Mouse (Mus musculus) activated CD4-positive, CD25-positive, alpha-beta regulatory T cell, adult 4 months (primary cell): ENCODE results near the gene Prickle1. TPM values are rescaled to one million over a fixed set of nuclear protein-coding genes. Genes with fewer than 3 reads are reported as not detected.

Experiments
- ATAC-seq: one replicate; pipeline ENCODE4 v1.8.0; 2017
- polyA plus RNA-seq, 2 experiments: library from polyadenylated mRNA; unstranded; fragments of 100-300 nt; shearing (Covaris generic); gene quantifications; one replicate each; pipeline ENCODE4 v1.2.1; 2017

Prickle1 gene
- polyA plus RNA-seq, 2 experiments from 2014 or later: 0.66 to 0.73 TPM

DNA sequence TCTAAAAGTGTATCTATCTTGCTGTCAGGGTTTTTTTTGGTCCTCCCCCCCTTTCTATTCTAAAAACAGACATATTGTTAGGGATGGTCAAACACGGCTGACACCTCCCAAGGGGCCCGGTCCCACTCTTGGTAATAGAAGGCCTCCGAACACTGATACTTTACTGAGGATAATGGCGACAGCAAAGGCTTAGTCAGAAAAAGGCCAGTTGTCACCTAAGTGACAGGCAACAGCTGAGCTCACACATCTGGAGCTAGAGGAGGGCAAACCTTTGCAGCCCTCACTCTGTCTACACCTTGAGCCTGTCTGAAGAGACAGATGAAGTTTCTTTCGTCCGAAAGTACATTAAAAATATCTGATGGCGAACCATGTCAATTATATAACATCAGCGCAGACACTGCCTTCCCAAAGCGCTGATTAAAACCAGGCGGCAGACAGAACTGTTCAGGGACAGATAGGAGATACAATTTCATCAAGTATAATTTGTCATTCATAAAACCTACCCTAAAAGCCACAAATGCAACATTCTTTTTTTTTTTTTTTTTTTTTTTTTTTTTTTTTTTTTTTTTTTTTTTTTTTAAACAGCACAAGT is 1.3 kb downstream of the Prickle1 start:
- ATAC-seq: no peak

DNA sequence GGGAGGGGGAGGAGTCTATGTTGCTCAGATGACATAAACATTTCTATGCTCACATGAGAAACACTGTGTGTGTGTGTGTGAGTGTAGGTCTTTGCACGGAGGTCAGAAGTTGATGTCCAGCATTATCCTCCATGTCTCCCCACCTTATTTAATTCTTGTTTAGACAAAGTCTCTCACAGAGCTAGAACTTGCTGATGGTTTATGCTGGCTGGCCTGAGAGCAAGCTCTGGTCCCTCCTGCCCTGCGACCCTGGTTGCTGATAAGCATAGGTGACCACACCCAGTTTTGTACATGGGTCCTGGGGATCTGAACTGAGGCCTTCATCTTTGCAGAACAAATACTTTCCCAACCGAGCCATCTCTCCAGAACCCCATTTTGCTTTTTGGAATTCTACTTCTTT is 3.1 kb downstream of the Prickle1 start:
- ATAC-seq: no peak

DNA sequence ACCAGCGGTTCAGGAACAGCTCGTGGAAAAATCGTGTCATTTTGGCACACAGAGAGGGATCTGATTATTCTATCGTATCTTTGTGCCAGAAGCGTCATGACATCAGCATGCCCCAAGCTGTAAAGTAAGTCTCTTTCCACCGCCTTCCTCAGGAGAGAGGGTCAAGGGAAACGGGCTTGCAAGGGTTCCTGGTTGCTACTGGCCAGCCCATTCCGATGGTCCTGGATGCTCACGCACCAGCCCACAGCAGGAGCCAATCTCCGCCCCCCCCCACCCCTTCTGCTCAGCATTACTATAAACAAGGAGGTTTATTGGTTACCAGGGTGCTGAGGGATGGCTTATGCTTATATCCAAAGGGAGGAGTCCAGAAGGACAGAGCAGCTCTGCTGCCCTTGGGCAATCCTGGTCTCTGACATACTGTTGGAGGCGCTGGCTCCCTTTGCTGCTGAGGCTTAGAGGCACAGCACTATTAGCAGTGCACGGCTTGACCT is 3.8 kb downstream of the Prickle1 start:
- no peak for ATAC-seq

DNA sequence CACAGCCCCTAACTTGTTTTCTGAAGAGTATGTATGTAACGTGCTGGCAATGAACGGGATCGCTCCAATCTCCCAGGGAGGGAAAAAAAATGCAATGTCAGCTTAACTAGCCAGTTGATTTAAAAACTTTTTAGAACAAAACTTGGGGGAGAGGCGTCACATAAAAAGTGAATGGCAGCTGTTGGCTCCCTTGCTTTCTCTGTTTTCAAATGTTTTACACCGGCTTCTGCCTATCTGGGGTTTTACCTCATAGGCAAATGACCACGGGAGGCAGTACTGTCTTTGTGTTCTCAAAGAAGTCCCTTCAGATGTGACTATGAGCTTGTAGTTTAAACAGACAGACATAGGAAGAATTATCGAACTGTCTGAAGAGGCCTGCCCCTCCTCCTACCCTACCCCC is 4.3 kb downstream of the Prickle1 start:
- ATAC-seq: no peak

DNA sequence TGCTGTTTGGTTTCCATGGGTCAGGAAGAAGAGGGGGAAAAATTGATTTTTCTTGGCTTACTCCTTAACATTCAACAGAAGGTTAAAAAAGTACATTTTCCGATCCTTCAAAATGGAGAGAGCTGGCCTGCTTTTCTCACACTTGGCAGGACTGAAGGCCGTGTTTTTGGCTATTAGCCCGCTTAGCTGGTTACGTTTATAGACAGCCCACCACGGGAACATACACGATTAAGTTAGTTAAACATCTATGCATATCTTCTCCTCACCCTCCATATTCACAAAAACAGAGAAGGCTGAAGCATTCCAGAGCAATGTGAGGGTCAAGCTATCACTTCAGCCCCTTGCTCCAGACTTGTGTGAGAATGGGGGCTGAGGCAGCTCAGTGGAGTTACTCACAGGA is 7.3 kb downstream of the Prickle1 start:
- no peak for ATAC-seq

DNA sequence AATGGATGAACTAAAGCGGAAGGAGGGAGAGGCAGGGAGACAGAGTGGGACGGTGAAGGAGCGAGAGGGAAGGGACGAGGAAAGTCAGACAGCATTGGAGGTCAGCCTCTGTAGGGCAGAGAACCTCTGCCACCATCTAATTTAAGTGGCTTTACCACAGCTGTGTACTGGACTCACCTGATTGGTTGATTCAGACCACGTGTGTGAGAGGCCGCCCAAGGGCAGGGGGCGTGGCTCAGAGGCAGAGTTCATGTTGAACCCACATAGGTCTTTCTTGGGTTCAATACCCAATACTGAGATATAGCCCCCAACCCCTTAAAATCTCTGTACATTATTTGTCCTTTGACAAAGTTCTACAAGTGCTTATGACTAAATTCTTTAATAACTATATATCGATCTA is 8.0 kb downstream of the Prickle1 start:
- no peak for ATAC-seq

DNA sequence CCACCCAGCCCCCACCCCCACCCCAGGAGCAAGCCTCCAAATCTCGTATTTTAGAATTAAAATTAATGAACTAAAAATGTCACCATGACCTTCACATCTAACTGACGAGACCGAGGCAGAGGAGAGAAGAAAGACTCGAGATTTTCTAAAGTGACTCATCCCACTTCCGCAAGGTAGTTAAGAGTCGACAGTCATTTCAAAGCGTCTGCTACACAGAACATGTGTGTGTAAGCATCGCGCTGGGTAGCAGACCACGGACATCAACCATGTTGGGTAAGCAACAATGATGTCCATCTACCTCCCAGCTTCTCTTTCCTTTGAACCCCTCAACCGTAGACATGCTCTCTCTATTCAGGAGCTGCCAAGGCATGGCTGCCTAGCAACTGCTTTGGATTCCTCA is 12.6 kb downstream of the Prickle1 start:
- ATAC-seq: peak; percentile 80

DNA sequence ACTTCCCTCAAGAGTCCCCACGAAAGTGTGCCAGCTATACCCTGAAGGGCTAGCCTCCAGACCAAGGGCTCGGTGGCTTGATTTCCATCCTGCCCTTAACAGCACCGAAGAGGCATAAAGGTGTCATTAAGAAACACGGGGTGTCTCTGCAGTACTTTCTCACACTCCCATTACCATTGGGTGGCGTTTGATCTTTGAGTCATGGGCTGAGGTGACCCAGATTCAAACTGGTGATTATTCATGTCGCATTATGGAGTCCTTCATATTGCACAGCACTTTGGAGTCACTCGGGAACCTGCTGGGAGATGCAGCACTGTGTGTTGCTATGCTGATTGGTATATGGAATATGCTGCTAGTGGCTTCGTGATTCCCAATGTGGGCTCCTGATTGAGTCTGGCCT is 14.0 kb downstream of the Prickle1 start:
- peak; percentile 34 for ATAC-seq

DNA sequence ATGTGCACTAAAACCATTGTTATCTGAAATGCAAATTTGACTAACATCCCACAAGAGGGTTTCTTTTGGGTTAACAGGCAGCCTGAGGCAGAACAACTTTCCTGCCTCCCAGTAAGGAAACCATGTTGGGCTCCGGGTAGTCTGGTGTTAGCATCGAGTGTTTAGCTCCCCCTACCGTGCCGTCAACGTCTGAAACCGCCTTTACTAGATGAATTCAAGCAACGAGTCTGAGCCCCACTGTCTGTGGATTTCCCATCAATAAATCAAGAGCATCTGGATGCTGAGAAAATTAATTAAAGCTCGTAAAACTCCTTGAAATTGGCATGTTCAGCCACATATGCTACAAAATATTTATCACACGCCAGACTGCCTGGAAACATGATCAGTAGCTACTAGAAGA is 15.8 kb downstream of the Prickle1 start:
- ATAC-seq: no peak

DNA sequence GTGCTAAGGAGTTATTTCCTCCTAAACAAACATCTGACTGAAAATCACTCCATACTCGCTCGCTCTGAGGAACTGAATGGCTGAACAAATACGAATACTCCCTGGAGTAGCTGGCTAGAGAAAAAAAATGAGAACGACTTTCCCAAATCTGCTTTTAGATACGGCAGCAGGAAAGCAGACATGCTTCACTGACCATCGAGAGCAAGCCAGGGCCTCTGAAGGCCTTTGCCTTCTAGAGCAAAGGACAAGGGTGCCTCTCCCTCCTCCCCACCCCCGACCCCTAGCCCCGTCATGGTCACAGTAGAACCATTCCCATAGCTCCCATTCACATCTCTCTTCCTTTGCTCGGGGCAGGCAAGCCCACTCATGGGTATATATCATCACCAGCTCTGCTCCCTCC is 16.6 kb downstream of the Prickle1 start:
- ATAC-seq: no peak

DNA sequence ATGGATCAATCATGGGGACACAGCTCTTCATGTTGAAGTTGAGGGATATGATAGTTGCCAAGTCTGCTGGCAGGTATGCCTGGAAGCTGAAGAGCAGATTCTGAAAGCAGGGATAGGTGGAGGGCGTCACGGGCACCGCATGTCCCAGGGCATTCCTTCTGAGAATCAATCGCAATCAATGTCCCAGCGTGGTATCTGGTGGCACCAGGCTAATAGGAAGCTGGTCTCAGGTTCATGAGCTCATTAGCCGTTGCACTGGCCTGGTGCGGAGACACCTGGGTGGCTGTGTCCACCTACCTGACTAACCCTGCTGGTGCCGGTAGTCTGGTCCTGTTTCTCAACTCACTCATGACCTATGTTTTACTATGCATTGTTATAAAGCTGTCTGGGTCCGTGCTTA is 19.3 kb downstream of the Prickle1 start:
- ATAC-seq: no peak

DNA sequence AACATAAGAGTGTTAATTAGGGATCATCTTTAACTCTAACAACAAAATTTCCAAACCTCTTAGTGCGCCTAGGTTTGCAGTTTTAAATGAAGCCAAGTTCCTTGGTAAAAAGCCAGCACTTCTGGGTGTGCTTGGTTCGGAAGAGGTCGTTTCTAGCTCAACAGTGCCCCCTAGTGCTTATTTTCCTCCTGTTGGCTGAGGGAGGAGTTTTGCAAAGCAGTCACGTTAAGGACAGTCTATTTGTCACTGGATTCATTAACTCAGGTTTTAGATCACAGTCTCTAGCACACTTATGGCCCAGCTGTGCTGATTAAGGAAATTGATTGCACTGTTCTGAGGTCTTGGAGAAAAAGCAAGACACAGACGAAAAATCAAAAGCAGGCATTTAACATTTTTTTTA is 19.8 kb downstream of the Prickle1 start:
- peak; percentile 96 for ATAC-seq

DNA sequence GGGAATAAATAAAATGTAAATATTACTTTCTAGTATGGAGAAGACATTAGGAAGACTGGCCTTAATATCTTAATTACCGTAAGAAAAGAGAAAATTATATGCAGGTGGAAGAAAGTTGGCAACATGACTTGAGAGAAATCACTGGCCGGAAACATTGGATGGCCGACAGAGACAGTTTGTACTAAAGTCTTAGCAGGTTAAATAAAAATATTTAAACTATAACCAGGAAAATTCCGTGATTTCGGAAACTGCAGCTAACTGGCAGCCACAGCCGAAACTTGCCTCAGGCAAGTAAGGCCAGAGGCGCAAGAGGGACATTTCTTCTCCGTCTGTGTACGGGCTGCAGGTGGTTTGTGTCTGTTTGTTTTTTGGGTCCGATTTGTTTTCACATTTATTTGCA is 22.8 kb downstream of the Prickle1 start:
- ATAC-seq: no peak

DNA sequence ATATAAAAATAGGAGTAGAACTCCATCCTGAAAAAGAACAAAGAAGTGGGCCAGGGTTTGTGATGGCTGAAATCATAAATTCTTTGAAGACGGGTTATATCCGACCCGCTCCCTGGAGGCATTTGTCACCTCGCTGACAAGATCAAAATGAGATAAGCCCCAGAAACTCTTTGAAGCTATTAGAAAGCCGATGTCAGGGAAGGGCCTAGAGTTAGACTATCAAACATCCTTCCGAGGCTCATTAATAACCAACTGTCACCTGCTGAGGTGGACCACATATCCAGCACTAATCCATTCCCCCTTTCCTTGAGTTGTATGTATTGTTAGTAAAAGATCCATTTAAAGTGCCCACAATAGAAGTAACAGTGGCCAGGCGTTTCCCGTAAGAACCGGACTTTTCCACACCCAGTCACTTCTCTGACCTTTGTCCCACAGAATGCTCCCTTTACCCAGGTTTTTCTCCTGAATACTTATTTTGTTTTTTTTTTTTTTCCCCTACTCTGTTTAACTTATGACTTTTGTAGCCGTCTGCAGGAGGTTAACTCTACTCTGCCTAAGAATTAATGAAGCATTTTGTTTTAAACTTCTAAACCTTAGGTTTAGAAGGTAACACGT is 24.7 kb downstream of the Prickle1 start:
- no peak for ATAC-seq

DNA sequence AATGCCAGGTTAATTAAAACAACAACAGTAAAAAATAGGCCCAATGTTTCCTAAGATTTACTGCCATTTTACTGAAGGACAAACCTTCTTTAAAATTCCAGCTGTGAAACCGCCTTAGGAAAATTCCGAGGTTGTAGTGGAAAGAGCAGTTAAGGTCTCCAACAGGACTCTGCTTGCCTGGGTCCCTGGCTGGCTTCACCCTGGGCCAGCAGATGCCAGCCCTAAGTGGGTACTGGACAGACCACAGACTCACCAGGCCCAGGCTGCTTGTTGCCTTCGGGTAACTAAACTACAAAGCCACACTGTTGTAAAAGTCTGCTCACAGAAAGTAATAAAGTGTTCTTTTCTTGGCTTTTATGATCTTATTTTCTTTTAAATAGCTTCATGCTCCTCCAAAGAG is 26.8 kb downstream of the Prickle1 start:
- ATAC-seq: no peak

DNA sequence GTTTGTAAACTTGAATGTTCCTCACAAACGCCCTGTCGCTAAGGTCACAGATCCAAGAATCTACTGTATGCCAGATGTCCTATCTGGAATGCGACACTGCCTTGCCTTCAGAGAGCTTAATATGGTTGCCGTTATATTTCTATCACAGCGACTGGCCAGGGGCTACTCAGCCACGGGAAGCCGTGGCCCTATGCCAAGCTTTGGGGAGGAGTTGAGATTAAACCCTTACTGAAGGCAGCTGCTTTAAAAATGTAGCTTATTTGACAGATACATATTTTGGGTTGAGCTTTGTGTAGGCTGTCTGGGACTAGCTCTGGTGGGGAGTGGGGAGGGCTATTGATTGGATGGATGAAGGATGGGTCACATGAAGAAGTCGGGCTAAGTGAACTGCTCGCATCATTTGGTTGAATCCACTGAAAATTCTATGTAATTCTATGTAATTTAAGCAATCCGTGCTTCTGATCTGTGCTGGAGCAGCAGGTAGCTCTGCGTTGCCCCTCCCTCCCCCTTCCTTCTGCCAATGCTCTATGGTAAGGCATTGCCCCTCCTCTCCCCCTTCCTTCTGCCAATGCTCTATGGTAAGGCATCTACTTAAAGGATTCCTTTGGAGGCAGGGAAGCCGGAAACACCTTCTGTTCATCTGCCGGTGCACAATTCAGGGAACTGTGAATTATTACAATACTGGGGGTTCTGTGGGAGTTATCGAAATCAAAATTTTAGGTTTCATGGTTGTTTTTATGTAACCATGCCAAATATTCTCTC is 28.0 kb downstream of the Prickle1 start:
- ATAC-seq: no peak

DNA sequence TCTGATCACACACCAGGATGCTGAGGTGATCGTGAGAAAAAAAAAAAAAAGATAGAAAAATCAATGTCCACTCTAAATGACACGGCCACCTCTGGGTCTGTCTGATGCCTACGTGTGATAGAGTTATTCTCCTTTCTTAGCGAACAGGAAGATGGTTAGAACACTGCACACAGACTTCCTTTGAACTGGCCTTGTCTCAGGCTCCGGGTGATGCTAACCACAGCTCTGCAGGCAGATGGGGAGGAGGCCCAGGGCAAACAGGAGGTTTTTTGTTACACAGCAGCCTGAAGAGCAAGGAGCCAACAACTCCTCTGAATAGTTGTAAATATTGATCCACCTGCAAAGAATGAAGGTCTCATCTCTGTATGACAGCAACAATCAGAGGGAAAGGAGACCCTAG is 32.2 kb downstream of the Prickle1 start:
- peak; percentile 90 for ATAC-seq

DNA sequence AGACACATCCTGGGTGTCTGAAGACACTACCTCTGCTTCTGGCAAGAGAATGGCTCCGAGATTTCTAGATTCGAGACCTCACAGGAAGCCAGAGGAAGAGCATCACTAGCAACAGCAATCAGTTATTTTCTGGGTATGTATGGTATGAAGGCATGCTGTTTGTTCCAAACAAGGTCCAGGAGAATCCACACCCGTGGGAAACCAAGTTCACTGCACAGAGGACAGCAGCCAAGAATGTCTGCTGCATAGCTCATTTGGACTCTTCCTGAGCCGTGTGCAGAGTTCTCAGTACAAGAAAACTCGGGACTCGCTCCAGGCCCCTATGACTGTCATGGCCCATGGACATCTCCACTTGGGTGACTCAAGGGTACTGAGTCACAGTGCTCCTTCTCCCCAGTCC is 34.2 kb downstream of the Prickle1 start:
- no peak for ATAC-seq

DNA sequence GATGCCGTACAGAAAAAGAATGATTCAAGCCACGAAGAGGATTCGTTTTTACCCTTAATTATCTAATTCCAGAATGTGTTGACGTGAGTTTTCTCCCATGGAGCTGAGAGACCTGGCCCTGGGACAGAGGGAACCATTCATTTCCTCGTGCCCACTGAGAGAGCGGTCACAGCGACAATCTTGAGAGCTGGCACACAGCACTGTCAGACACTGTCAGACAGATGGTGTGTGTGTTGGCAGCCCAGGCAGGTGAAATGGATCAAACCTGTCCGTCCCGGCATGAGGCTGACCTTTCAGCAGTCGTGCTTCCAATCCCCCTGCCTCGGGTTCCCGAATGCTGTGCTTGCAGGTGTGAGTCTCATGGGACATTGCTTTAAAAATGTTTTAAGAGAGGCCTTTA is 37.3 kb downstream of the Prickle1 start:
- no peak for ATAC-seq

DNA sequence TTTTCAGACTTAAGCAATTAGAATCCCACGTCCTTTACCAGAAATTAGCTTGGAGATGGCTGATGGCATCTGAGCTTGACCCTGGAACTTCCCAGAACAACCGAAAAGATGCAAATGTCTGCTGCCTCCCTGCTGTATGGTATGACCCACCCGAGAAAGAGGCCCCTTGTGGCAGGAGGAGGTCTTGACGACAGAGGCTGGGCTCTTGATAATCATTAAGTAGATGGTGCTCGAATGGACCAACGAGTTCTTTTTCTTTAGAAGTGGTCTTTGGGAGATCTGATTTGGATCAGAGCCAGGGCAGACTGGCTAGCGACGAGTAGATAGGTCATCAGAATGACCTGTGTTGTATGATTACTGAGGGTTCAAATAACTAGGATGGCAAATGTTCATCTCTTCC is 40.0 kb downstream of the Prickle1 start:
- ATAC-seq: peak; percentile 9

DNA sequence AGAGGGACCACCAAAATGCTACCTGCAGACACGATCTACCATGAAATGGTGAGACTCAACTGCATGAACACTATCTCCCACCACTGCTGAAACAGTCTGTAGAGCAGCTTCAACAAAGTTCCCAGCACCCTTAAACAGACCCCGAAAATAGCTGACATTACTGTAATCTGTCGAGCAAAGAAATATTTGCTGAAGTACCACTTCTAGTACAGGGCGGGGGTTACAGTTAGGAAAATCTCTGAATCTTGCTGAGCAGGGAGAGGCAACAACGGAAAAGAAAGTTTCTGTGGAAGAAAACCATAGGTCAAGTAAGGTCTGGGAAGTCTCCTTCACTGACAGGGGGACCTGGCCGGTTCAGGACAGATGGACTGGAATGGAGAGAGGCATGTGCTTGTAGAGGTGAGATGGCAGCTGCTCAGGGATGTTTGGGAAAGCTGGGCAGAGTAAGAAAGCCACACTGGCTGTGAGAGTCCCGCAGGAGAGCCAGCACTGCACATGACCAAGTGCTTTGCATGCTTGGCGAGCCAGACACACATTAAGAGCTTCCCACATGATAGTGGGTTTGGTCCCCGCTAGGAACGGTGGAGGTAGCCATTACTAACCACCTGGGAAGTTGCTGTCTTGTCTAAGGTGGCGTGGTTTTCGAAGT is 41.4 kb downstream of the Prickle1 start:
- ATAC-seq: no peak

DNA sequence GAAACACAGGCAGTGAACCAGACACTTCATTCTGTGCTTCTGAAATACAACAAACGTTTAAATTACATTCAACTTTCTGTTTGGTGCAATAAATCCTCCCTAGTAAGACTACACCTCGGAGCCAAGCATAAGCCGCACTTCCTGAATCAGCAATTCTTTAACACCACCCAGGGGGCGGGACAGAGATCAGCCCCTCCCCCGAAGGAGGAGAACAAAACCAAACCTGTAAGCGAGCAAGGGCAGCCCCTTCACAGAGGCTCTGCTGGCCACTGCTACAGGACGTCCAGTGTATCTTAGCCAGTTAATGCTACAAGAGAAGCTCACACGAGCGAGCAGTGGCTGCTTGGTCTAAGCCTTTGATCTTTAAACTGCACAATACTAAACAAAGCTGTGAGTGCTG is 43.5 kb downstream of the Prickle1 start:
- ATAC-seq: peak; percentile 84

DNA sequence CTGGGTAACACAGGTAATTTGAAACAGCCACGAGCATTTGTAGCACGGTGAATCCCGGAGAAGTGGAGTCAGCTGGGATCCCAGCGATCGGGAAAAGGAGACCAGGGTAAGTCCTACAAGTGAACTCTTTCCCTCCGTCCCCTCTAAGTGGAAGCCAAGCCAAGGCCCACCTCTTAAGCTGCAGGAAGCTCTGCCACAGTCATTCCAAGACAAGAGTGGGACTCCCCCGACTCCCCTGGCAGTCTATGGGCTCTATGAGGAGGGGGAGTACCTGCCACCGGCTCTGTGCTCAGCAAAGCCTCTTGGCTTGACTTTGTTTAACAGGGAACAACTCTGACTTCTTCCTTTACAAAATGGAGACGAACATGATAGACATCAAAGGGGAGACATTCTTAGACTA is 47.4 kb downstream of the Prickle1 start:
- no peak for ATAC-seq

DNA sequence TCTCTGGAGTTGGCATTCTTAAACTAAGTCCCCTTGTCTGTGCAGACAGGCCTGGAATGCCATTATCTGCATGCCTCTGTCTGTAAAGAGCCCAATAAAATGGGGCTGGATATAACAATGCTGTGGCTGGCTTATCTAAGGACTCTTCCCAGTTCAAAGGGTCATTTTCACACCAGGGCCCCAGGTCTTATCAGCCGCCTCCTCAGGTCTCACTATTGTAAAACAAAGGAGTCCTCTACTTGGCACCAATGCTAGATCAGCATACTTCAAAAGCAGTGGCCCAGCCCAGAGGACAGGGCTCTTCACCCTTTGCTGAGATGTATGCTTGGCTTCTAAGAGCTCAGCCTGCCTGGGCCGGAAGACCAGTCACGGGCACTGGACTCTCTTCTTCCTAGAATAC is 56.3 kb downstream of the Prickle1 start:
- no peak for ATAC-seq
